Mouse (Mus musculus) stomach, postnatal 0 days (tissue): Measurements from ENCODE around the gene Ndufb7. TPM values are rescaled to one million over a fixed set of nuclear protein-coding genes. Genes with fewer than 3 reads are reported as not detected.
"Not testable (repeated sequence)": the region's sequence is repeated elsewhere in the genome, so short reads cannot be mapped to it uniquely, and the experiment has no call there.

ENCODE experiments used
- ATAC-seq: fragments of 200-750 bp; cut with Nextera tagmentation; 2 replicates; pipeline ENCODE4 v1.8.0; 2017; ENCODE audit not compliant: low FRiP score, low TSS enrichment
- DNase-seq: peaks from one replicate; pipeline ENCODE4 v3.0.0-alpha.2; 2016; ENCODE audit warnings: low spot score
- H3K27ac ChIP-seq: fragments of 300-500 bp; sonication (generic); replicated peaks from 2 replicates; pipeline ENCODE4 v1.5.1; 2014; ENCODE audit warnings: mild to moderate bottlenecking, control low read depth
- H3K27me3 ChIP-seq: fragments of 300-500 bp; sonication (generic); 2 replicates; pipeline ENCODE4 v1.6.1; 2014; ENCODE audit warnings: low read length; ENCODE audit not compliant: control insufficient read depth, insufficient read depth
- H3K36me3 ChIP-seq: fragments of 300-500 bp; sonication (generic); 2 replicates; pipeline ENCODE4 v1.6.1; 2014; ENCODE audit warnings: low read length, mixed read lengths; ENCODE audit not compliant: control insufficient read depth, insufficient read depth
- H3K4me1 ChIP-seq: fragments of 300-500 bp; sonication (generic); replicated peaks from 2 replicates; pipeline ENCODE4 v1.6.1; 2014; ENCODE audit warnings: antibody characterized with exemption; ENCODE audit not compliant: control insufficient read depth, insufficient read depth
- H3K4me2 ChIP-seq: fragments of 300-500 bp; sonication (generic); replicated peaks from 2 replicates; pipeline ENCODE4 v1.6.1; 2014; ENCODE audit warnings: low read depth, mild to moderate bottlenecking, control low read depth, moderate library complexity
- H3K4me3 ChIP-seq: fragments of 300-500 bp; sonication (generic); 2 replicates; pipeline ENCODE4 v1.5.1; 2014; ENCODE audit warnings: low read depth, low read length, control low read depth
- H3K9ac ChIP-seq: fragments of 300-500 bp; sonication (generic); 2 replicates; pipeline ENCODE4 v1.6.1; 2014; ENCODE audit warnings: mild to moderate bottlenecking, low read length, control low read depth, mixed read lengths
- H3K9me3 ChIP-seq: fragments of 300-500 bp; sonication (generic); 2 replicates; pipeline ENCODE4 v1.6.1; 2016; ENCODE audit warnings: low read length; ENCODE audit not compliant: control insufficient read depth
- CTCF ChIP-seq: IDR thresholded peaks from 2 replicates; pipeline ENCODE4 v1.5.1; 2016; ENCODE audit warnings: antibody characterized with exemption, low read depth, mild to moderate bottlenecking, moderate library complexity
- EP300 ChIP-seq: optimal IDR thresholded peaks from 2 replicates; pipeline ENCODE3; 2016; ENCODE audit warnings: antibody characterized with exemption
- WGBS: fragments of 180-500 bp; shearing (Covaris S2); extraction: QIAGEN DNeasy Blood & Tissue Kit; methylation state at CpG from one replicate; pipeline ENCODE4 v1.1.7; 2014; 5-methylcytosine and 5-hydroxymethylcytosine counted together
- polyA plus RNA-seq: library from polyadenylated mRNA; unstranded; fragments of >200 nt; fragmentation: Nextera tagmentation; extraction: Ambion mirVana; gene quantifications from 2 replicates; pipeline ENCODE4 v1.2.1, GENCODE M21; 2015

Gene Ndufb7
- polyA plus RNA-seq, 1 experiment from 2014 or later, result 344 TPM

DNA sequence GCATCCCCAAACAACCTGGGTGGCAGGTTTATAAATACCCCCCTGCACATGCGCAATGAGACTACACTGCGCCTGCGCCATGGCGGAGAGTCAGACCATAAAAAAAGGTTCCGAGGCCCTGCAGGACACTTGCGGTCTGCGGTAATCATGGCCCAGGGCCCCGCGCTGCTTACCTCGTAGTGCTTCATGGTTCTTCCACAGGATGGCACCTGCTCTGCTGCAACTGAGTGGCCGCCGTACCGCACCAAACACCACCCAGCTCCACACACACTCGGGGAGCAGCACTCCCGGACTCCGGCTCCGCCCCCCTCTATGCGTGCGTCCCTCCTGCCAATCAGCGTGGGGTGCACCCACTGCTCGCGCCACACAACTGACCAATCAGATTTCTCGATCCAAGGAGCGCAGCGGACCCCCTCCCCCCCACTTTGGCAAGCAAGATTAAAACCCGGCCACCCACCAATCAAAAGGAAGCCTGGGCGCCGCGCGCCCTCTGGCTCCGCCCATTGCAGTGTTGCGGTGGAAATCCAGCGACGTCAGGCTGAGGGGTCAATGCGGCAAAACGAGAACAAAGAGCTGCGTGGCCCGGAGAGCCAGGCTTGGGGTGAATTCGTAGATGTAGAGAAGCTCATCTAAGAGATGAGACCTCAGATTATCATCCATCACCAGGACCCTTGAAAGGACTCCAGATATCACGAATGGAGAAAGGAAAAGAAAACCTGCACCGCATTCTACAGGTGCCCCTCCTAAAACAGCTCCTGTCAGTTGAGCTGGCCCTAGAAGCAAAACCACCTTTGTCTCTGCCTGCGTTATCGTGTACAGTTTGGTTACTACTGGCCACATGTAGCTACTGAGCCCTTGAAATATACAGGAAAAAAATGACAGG lies 27.9 kb downstream of the Ndufb7 start:
- Histone ChIP-seq H3K9ac (peak overlapping the region; percentile 87), H3K36me3 (no peaks in the 10 kb centered on the region), H3K27ac (peak overlapping the region; percentile 83), H3K4me2 (peak overlapping the region; percentile 95), H3K4me1 (0 out of 2 replicates have a peak, but pooled peaks cover 3% of the 10 kb centered on the region), H3K27me3 (no peaks in the 10 kb centered on the region), H3K4me3 (peak overlapping the region; percentile 78), H3K9me3 (no peaks in the 10 kb centered on the region)
- DNase-seq (peak; percentile 99), ATAC-seq (peak; percentile 99)
- under 1% methylated on average over 43 of the region's 43 CpGs for WGBS
- TF ChIP-seq CTCF (peak; percentile 32), EP300 (no peak)

DNA sequence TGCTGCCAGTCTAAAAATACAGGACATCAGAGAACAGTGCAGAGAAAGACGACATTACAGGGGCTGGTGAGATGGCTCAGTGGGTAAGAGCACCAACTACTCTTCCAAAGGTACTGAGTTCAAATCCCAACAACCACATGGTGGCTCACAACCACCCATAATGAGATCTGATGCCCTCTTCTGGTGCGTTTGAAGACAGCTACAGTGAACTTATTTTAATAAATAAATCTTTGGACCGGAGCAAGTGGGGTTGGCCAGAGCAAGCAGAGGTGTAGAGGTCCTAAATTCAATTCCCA lies 28.5 kb downstream of the Ndufb7 start:
- Histone ChIP-seq H3K9ac (peak overlapping the region; percentile 31; the same call in 1 of the 2 replicates), H3K4me2 (peak overlapping the region; percentile 95), H3K4me3 (peak overlapping the region; percentile 78), H3K27ac (peak overlapping the region; percentile 72)
- 43% methylated on average over 3 of the region's 3 CpGs for WGBS
- DNase-seq, H3K4me1 ChIP-seq, ATAC-seq, H3K9me3 ChIP-seq, H3K27me3 ChIP-seq, H3K36me3 ChIP-seq: not testable (repeated sequence)
- TF ChIP-seq EP300 (peak; percentile 4), CTCF (peak; percentile 55)

DNA sequence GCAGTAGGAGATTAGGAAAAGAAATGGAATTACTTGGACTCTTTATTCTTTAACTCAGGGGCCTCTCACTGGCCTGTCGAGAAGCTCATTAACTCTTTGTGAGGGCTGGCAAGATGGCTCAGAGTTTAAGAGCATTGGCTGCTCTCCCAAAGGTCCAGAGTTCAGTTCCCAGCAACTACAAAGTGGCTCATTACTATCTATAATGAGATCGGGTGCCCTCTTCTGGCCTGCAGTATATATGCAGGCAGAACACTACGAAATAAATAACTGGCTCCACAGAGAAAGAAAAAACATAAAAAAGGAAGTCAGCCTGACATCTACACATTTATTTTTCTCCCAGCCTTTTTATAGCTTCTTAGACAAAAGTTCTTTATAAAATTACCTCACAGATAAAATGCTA lies 29.9 kb downstream of the Ndufb7 start:
- no peak overlapping the region for H3K4me2 ChIP-seq
- no peaks in the 10 kb centered on the region for H3K36me3 ChIP-seq
- H3K4me3 ChIP-seq, result no peak overlapping the region
- ATAC-seq, result no peak
- no peak for DNase-seq
- no peak overlapping the region for H3K9ac ChIP-seq
- WGBS, result 22% methylated on average over 3 of the region's 3 CpGs
- 0 out of 2 replicates have a peak, but pooled peaks cover 3% of the 10 kb centered on the region for H3K4me1 ChIP-seq
- H3K9me3 ChIP-seq, result no peaks in the 10 kb centered on the region
- no peaks in the 10 kb centered on the region for H3K27me3 ChIP-seq
- no peak overlapping the region for H3K27ac ChIP-seq
- TF ChIP-seq CTCF (peak; percentile 65), EP300 (no peak)

DNA sequence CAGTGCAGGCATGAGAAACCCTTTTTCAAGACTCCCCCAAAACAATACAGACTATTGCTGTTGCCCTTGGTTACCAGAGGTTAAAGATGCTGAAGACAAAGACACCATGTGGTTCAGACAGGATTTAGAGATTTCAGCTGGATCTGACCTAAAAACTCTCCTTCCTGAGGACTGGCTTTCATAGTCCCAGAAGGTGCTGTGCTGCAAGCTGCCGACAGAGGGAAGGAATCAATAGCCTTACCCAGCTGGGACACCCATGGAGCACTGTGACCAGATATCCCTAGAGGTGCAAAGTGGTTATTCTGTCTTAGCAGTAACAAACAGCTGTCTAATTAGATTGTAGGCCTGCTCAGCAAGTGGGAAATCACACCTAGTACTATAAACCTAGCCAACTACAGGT lies 31.7 kb downstream of the Ndufb7 start:
- H3K9me3 ChIP-seq, result no peaks in the 10 kb centered on the region
- WGBS, result 15% methylated on average over 1 of the region's 1 CpGs
- H3K4me1 ChIP-seq, result 0 out of 2 replicates have a peak, but pooled peaks cover 4% of the 10 kb centered on the region
- H3K36me3 ChIP-seq, result no peaks in the 10 kb centered on the region
- no peak overlapping the region for H3K27ac ChIP-seq
- no peak overlapping the region for H3K4me3 ChIP-seq
- no peak overlapping the region for H3K9ac ChIP-seq
- TF ChIP-seq CTCF, result peak; percentile 37; the same call in 1 of the 2 replicates
- no peak for TF ChIP-seq EP300
- no peak for DNase-seq
- no peak overlapping the region for H3K4me2 ChIP-seq
- ATAC-seq, result no peak
- H3K27me3 ChIP-seq, result no peaks in the 10 kb centered on the region

DNA sequence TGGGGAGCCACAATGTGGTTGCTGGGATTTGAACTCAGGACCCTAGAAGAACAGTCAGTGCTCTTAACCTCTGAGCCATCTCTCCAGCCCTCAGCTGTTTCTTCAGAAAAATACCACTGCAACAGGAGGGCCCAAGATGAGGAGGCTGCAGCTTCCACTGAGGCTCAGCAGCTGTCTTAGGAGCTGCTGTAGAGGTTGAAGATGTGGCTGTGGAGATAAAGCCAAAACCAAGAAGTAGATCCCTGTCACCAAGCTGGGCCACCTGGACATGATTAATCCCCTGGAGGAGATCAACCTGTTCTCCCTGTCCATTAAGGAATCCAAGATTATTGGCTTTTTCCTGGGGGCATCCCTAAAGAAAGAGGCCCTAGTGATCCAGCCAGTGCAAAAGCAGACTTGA lies 33.3 kb downstream of the Ndufb7 start:
- no peak overlapping the region for H3K9ac ChIP-seq
- H3K36me3 ChIP-seq, result no peaks in the 10 kb centered on the region
- ATAC-seq (no peak), DNase-seq (no peak)
- H3K9me3 ChIP-seq, result no peaks in the 10 kb centered on the region
- H3K4me2 ChIP-seq, result no peak overlapping the region
- 0 out of 2 replicates have a peak, but pooled peaks cover 2% of the 10 kb centered on the region for H3K4me1 ChIP-seq
- TF ChIP-seq EP300, result peak; percentile 23
- TF ChIP-seq CTCF, result no peak
- H3K27me3 ChIP-seq, result no peaks in the 10 kb centered on the region
- H3K4me3 ChIP-seq, result no peak overlapping the region
- peak overlapping the region; percentile 18; the same call in 1 of the 2 replicates for H3K27ac ChIP-seq

DNA sequence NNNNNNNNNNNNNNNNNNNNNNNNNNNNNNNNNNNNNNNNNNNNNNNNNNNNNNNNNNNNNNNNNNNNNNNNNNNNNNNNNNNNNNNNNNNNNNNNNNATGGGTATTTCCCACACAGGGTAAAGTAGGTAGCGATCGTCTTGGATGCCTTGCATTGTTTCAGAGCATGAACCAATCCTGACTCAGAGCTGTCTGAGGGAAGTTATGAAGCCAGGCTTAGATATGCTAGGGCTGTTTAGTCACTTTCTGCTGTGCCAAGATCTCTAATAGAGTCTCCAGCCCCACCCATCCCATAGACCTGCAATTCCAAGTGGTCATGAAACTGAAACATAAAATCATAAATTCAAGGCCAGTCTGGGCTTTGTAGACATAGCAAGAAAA lies 36.2 kb downstream of the Ndufb7 start:
- Histone ChIP-seq H3K36me3 (no peaks in the 10 kb centered on the region), H3K27ac (peak overlapping the region; percentile 88), H3K4me2 (no peak overlapping the region), H3K27me3 (no peaks in the 10 kb centered on the region), H3K9me3 (no peaks in the 10 kb centered on the region), H3K4me1 (0 out of 2 replicates have a peak, but pooled peaks cover 2% of the 10 kb centered on the region), H3K9ac (no peak overlapping the region), H3K4me3 (no peak overlapping the region)
- ATAC-seq (peak; percentile 72), DNase-seq (no peak)
- WGBS, result 43% methylated on average over 2 of the region's 2 CpGs
- TF ChIP-seq CTCF (no peak), EP300 (no peak)
